Mouse (Mus musculus) stomach, embryonic 14.5 days (tissue): ENCODE results near the gene Tnrc18. TPM values are rescaled to one million over a fixed set of nuclear protein-coding genes. Genes with fewer than 3 reads are reported as not detected.

ENCODE experiments used
- ATAC-seq: fragments of 200-750 bp; cut with Nextera tagmentation; 2 replicates; pipeline ENCODE4 v1.8.0; 2017; ENCODE audit warnings: low read depth, moderate TSS enrichment; ENCODE audit not compliant: insufficient number of reproducible peaks, insufficient read depth, low FRiP score
- H3K27ac ChIP-seq: fragments of 300-500 bp; sonication (generic); 2 replicates; pipeline ENCODE4 v1.5.1; 2014; ENCODE audit warnings: mild to moderate bottlenecking, low read length, moderate library complexity, mixed read lengths
- H3K27me3 ChIP-seq: fragments of 300-500 bp; sonication (generic); 2 replicates; pipeline ENCODE4 v1.6.1; 2014; ENCODE audit warnings: low read length, control low read depth, mixed read lengths; ENCODE audit not compliant: control insufficient read depth, insufficient read depth
- H3K36me3 ChIP-seq: fragments of 300-500 bp; sonication (generic); 2 replicates; pipeline ENCODE4 v1.6.1; 2014; ENCODE audit warnings: mild to moderate bottlenecking, control low read depth, low read length, moderate library complexity, mixed read lengths; ENCODE audit not compliant: control insufficient read depth, insufficient read depth
- H3K4me1 ChIP-seq: fragments of 300-500 bp; sonication (generic); 2 replicates; pipeline ENCODE4 v1.6.1; 2014; ENCODE audit warnings: low read length, control low read depth, mixed read lengths; ENCODE audit not compliant: control insufficient read depth, insufficient read depth
- H3K4me2 ChIP-seq: fragments of 300-500 bp; sonication (generic); replicated peaks from 2 replicates; pipeline ENCODE4 v1.6.1; 2014; ENCODE audit warnings: low read depth, low read length, control low read depth
- H3K4me3 ChIP-seq: fragments of 300-500 bp; sonication (generic); 2 replicates; pipeline ENCODE4 v1.5.1; 2014; ENCODE audit warnings: low read depth, low read length, control low read depth
- H3K9ac ChIP-seq: fragments of 300-500 bp; sonication (generic); replicated peaks from 2 replicates; pipeline ENCODE4 v1.6.1; 2014; ENCODE audit warnings: low read depth, mild to moderate bottlenecking, control low read depth, low read length, moderate library complexity, mixed read lengths
- H3K9me3 ChIP-seq: fragments of 300-500 bp; sonication (generic); 2 replicates; pipeline ENCODE4 v1.6.1; 2016; ENCODE audit warnings: low read depth, low read length, control low read depth; ENCODE audit not compliant: control insufficient read depth
- WGBS: fragments of 180-500 bp; shearing (Covaris S2); extraction: QIAGEN DNeasy Blood & Tissue Kit; methylation state at CpG from one replicate; pipeline ENCODE4 v1.1.7; 2014; 5-methylcytosine and 5-hydroxymethylcytosine counted together
- polyA plus RNA-seq: library from polyadenylated mRNA; unstranded; fragments of >200 nt; fragmentation: Nextera tagmentation; extraction: Ambion mirVana; gene quantifications from 2 replicates; pipeline ENCODE4 v1.2.1, GENCODE M21; 2014

Gene Tnrc18
- polyA plus RNA-seq, 1 experiment from 2014 or later: 36.0 TPM

DNA sequence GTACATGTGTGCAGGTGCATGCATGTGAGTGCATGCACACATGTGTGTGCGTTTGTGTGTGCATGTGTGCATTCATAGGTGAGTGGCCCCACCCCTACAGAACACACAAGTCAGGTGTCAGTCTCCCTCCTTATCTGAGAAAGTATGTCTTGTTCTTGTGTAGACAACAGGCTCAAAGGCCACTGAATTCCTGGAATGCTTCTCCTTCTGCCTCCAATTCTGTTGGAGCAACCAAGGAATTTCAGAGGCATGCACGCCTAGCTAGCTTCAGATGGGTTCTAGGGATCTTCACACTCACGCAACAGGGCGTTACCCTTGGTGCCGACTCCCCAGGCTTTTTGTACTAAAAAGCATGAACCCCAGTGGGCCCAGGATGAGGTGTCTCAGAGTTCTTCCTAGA lies 47.8 kb downstream of the Tnrc18 start:
- WGBS: 61% methylated on average over 5 of the region's 5 CpGs
- no peak for ATAC-seq
- no peaks in the 10 kb centered on the region for H3K27me3 ChIP-seq
- H3K27ac ChIP-seq: peak overlapping the region; percentile 21; the same call in 1 of the 2 replicates
- H3K9me3 ChIP-seq: no peaks in the 10 kb centered on the region
- H3K4me2 ChIP-seq: no peak overlapping the region
- H3K36me3 ChIP-seq: peaks cover 78% of the 10 kb centered on the region
- H3K4me3 ChIP-seq: no peak overlapping the region
- H3K4me1 ChIP-seq: 0 out of 2 replicates have a peak, but pooled peaks cover 10% of the 10 kb centered on the region
- H3K9ac ChIP-seq: no peak overlapping the region

DNA sequence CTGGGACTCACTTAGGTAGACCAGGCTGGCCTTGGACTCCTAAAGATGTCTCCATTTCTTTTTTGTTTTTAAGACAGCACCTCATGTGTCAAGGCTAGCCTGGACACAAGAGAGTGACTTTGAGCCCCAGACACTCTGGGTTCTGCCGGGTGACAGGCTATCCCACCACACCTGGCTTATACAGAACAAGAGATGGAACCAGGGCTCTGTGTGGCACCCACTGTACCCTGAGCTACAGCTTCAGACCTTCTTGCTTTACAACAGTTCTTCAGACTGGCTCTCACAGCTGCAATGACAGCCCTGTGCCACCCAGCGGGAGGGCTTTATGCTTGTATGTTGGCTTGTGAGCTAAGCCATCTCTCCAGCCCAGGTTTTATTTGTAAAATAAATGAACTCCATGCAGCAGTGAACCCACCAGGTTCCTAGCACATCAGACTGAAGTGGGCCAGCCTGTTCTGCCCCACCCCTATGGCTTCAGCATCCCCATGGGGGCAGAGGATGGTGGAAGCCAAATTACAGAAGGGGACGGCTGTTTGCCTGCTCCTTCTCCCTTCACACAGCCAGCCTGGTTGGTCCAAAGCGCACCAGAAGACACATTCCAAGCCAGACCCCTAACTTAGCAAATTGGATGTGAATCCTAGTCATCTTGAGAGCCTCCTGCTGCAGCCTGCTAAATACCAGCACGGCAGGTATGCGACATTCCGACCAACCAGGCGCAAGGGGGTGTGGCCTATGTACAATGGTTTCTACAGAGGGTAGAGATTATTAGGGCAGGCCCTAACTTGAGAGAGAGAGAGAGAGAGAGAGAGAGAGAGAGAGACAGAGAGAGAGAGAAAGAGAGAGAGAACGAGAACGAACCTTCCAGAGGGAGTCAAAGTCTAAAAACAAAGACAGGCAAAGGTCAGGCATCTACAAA lies 48.9 kb downstream of the Tnrc18 start:
- H3K27ac ChIP-seq: peak overlapping the region; percentile 33; the same call in 1 of the 2 replicates
- H3K4me1 ChIP-seq: 0 out of 2 replicates have a peak, but pooled peaks cover 10% of the 10 kb centered on the region
- no peak overlapping the region for H3K4me3 ChIP-seq
- ATAC-seq: no peak
- peaks cover 78% of the 10 kb centered on the region for H3K36me3 ChIP-seq
- no peaks in the 10 kb centered on the region for H3K27me3 ChIP-seq
- H3K4me2 ChIP-seq: no peak overlapping the region
- 47% methylated on average over 10 of the region's 10 CpGs for WGBS
- no peak overlapping the region for H3K9ac ChIP-seq
- no peaks in the 10 kb centered on the region for H3K9me3 ChIP-seq

DNA sequence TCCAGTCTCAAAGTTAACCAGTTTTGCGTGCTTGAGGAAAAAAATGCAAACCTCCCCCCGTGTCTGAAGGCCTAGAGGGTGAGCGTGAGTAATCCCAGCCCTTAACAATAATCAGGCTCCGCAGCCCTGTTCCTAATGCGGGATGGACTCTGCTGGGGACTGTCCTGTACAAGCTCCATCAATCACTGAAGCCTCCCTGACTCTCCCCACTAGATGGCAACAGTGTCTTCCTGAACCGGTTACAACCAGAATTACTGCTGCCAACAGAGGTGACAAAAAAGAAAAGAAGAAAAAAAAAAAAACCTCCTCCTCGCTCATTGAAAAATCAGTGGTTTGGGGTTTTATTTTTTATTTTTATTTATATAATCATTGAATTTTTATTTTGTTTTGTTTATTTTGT lies 49.5 kb downstream of the Tnrc18 start:
- WGBS: 18% methylated on average over 7 of the region's 7 CpGs
- Histone ChIP-seq H3K9me3 (no peaks in the 10 kb centered on the region), H3K27ac (no peak overlapping the region), H3K9ac (no peak overlapping the region), H3K36me3 (peaks cover 78% of the 10 kb centered on the region), H3K4me2 (no peak overlapping the region), H3K27me3 (no peaks in the 10 kb centered on the region), H3K4me1 (0 out of 2 replicates have a peak, but pooled peaks cover 10% of the 10 kb centered on the region), H3K4me3 (no peak overlapping the region)
- ATAC-seq: no peak; the same call in 1 of the 2 replicates

DNA sequence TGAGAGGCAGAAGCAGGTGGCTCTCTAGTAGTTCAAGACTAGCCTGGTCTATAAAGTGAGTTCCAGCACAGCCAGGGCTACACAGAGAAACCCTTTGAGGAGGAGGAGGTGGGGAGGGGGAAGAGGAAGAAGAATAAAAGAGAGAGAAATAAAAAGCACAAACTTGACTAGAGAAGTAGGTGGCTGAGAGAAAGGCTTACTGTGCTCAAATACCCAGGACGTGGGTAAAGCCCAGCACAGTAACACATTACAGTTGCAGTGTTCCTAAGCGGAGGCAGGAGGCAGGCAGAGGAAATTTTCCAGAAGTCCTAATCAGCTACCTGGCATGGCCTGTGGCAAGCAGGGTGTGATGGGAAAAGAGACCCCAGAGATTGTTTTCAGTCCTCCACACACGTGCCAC lies 50.8 kb downstream of the Tnrc18 start:
- no peak for ATAC-seq
- WGBS: 90% methylated on average over 3 of the region's 3 CpGs
- Histone ChIP-seq H3K27ac (no peak overlapping the region), H3K27me3 (no peaks in the 10 kb centered on the region), H3K4me2 (no peak overlapping the region), H3K4me3 (no peak overlapping the region), H3K9ac (no peak overlapping the region), H3K4me1 (0 out of 2 replicates have a peak, but pooled peaks cover 10% of the 10 kb centered on the region), H3K9me3 (no peaks in the 10 kb centered on the region), H3K36me3 (peaks cover 80% of the 10 kb centered on the region)

DNA sequence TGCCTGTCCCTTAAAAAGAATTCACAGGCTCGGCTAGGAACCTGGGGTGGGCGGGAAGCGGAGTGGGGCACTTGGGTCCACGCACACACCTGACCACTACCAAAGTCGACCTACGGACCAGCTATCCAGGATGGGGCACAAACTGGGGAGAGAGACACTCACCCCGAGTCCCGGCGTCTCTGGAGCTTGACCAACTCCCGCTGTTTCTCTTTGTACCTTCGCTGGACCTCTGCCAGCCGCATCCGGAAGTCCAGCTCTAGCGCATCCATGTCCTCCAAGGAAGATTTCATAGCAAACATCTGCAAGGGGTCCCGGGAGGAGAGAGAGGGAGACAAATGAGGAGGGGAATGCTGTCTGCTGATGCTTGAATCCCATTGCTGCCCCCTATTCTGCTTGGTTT lies 52.6 kb downstream of the Tnrc18 start:
- H3K9me3 ChIP-seq: no peaks in the 10 kb centered on the region
- H3K4me2 ChIP-seq: no peak overlapping the region
- no peak for ATAC-seq
- no peak overlapping the region for H3K9ac ChIP-seq
- no peak overlapping the region for H3K27ac ChIP-seq
- H3K4me3 ChIP-seq: no peak overlapping the region
- no peaks in the 10 kb centered on the region for H3K27me3 ChIP-seq
- H3K36me3 ChIP-seq: peaks cover 76% of the 10 kb centered on the region
- WGBS: 90% methylated on average over 15 of the region's 15 CpGs
- 0 out of 2 replicates have a peak, but pooled peaks cover 8% of the 10 kb centered on the region for H3K4me1 ChIP-seq

DNA sequence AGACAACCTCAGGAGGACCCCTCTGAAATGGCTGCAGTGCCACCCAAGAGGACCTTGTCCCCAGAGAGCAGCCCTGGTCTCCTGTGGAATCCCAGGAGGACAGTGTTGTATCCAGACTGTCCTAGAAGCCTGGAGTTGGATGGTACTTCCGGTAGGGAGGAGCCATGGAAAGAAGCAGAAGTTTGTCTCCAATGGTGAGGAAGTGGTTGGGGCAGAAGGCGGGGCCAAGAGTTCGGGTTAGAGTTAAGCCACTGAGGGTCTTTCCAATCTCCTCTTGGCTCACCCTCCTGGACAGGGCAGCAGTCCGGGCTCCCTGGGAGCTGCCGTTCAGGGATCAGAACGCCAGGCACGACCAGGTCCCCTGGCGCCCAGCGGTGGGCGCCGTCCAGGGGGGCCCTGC lies 53.2 kb downstream of the Tnrc18 start:
- H3K9me3 ChIP-seq: no peaks in the 10 kb centered on the region
- no peak overlapping the region for H3K27ac ChIP-seq
- H3K4me1 ChIP-seq: 0 out of 2 replicates have a peak, but pooled peaks cover 4% of the 10 kb centered on the region
- H3K27me3 ChIP-seq: no peaks in the 10 kb centered on the region
- no peak overlapping the region for H3K4me2 ChIP-seq
- no peak overlapping the region for H3K4me3 ChIP-seq
- WGBS: 52% methylated on average over 11 of the region's 11 CpGs
- ATAC-seq: 0 out of 2 replicates have a peak, but pooled peaks have one; percentile 16
- no peak overlapping the region for H3K9ac ChIP-seq
- H3K36me3 ChIP-seq: peaks cover 76% of the 10 kb centered on the region

DNA sequence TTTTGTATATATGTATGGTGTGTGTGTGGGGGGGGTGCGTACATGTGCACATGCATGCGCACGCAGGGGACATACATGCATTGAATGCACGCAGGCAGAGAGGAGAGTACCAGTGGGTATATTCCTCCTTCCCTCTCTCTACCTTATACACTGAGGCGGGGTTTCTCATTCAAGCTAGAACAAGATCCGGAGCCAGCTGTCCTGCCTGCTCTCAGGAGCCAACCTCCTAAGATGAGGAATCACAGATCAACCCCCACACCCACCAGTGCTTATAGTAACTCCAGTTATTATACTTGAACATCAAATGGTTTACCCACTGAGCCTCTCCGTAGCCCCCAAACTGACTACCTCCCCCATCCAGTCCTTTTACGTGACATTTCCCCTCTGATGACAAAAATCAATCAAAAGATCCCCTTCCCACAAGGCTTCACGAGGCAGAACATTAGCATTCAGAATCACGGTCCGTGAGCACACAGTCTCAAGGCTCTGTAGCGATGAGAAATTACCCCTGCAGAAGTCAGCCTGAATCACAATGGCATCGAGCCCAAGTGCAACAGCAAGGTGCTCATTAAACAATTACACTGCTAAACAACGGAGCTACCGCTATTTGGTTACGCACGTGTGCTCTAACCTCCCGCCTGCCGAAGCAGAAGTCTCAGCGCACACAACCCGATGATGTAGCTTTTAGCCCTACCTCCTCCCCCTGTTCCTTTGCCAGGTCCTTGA lies 55.2 kb downstream of the Tnrc18 start:
- no peaks in the 10 kb centered on the region for H3K9me3 ChIP-seq
- H3K4me1 ChIP-seq: no peaks in the 10 kb centered on the region
- H3K36me3 ChIP-seq: peaks cover 86% of the 10 kb centered on the region
- no peak overlapping the region for H3K4me3 ChIP-seq
- no peak overlapping the region for H3K4me2 ChIP-seq
- no peaks in the 10 kb centered on the region for H3K27me3 ChIP-seq
- 92% methylated on average over 21 of the region's 21 CpGs for WGBS
- ATAC-seq: no peak; the same call in 1 of the 2 replicates
- H3K27ac ChIP-seq: no peak overlapping the region
- H3K9ac ChIP-seq: no peak overlapping the region

DNA sequence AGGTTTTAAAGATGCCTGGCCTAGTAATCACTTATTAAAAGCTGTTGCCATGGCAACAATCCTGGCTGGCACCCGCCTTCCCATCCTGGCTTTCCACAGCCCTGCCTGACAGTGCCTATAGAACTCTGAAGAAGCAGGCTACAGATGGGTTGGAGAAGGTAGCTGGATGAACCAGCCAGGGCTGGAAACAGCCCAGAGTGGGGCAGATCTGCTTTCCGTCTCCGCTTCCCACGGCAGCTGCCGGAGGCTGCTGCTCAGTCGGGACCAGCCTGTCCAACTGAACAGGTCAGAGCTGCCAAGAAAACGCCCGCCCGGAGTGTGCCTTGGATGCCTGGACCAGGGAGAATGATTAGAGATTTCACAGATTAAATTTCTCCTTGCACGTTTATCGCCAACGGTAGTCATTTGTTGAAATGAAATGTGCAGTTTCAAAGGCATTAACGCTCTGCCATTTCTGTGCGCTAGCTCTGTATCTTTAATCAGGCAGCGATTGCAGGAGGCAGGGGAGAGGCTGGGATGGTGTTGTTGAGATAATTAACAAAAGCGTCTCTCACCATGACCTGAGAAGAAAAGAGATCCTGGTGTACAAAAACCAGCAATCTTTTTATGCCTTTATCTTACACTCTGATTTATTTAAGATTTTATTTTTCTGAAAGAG lies 56.0 kb downstream of the Tnrc18 start:
- H3K4me3 ChIP-seq: no peak overlapping the region
- H3K4me1 ChIP-seq: no peaks in the 10 kb centered on the region
- H3K9me3 ChIP-seq: no peaks in the 10 kb centered on the region
- H3K27ac ChIP-seq: no peak overlapping the region
- no peaks in the 10 kb centered on the region for H3K27me3 ChIP-seq
- no peak overlapping the region for H3K9ac ChIP-seq
- no peak for ATAC-seq
- peaks cover 87% of the 10 kb centered on the region for H3K36me3 ChIP-seq
- 86% methylated on average over 16 of the region's 16 CpGs for WGBS
- no peak overlapping the region for H3K4me2 ChIP-seq
